Mouse (Mus musculus) midbrain, embryonic 15.5 days (tissue): ENCODE data around the gene Sf1. TPM values are rescaled to one million over a fixed set of nuclear protein-coding genes. Genes with fewer than 3 reads are reported as not detected.

ENCODE experiments used
- ATAC-seq: fragments of 200-750 bp; cut with Nextera tagmentation; replicated peaks from 2 replicates; pipeline ENCODE4 v1.8.0; 2017; ENCODE audit warnings: moderate TSS enrichment
- H3K27ac ChIP-seq: fragments of 300-500 bp; sonication (generic); 2 replicates; pipeline ENCODE4 v1.5.1; 2015; ENCODE audit warnings: mild to moderate bottlenecking, inconsistent platforms
- H3K27me3 ChIP-seq: fragments of 300-500 bp; sonication (generic); replicated peaks from 2 replicates; pipeline ENCODE4 v1.6.1; 2015; ENCODE audit warnings: inconsistent platforms
- H3K36me3 ChIP-seq: fragments of 300-500 bp; sonication (generic); replicated peaks from 2 replicates; pipeline ENCODE4 v1.6.1; 2015; ENCODE audit warnings: inconsistent platforms
- H3K4me1 ChIP-seq: fragments of 300-500 bp; sonication (generic); 2 replicates; pipeline ENCODE4 v1.6.1; 2015; ENCODE audit warnings: inconsistent platforms
- H3K4me2 ChIP-seq: fragments of 300-500 bp; sonication (generic); 2 replicates; pipeline ENCODE4 v1.6.1; 2015; ENCODE audit warnings: inconsistent platforms, mild to moderate bottlenecking, moderate library complexity
- H3K4me3 ChIP-seq: fragments of 300-500 bp; sonication (generic); 2 replicates; pipeline ENCODE4 v1.5.1; 2015; ENCODE audit warnings: mild to moderate bottlenecking, inconsistent platforms
- H3K9ac ChIP-seq: fragments of 300-500 bp; sonication (generic); 2 replicates; pipeline ENCODE4 v1.6.1; 2015; ENCODE audit warnings: mild to moderate bottlenecking, inconsistent platforms
- H3K9me3 ChIP-seq: fragments of 300-500 bp; sonication (generic); 2 replicates; pipeline ENCODE4 v1.6.1; 2016; ENCODE audit warnings: inconsistent platforms
- WGBS: fragments of 180-500 bp; shearing (Covaris S2); methylation state at CpG from one replicate; pipeline ENCODE4 v1.1.7; 2015; ENCODE audit warnings: mixed read lengths; 5-methylcytosine and 5-hydroxymethylcytosine counted together
- polyA plus RNA-seq: library from polyadenylated mRNA; unstranded; fragments of >200 nt; fragmentation: Nextera tagmentation; extraction: Ambion mirVana; gene quantifications from 2 replicates; pipeline ENCODE4 v1.2.1, GENCODE M21; 2015

The Sf1 gene
- polyA plus RNA-seq, 1 experiment from 2014 or later = 112 TPM

DNA sequence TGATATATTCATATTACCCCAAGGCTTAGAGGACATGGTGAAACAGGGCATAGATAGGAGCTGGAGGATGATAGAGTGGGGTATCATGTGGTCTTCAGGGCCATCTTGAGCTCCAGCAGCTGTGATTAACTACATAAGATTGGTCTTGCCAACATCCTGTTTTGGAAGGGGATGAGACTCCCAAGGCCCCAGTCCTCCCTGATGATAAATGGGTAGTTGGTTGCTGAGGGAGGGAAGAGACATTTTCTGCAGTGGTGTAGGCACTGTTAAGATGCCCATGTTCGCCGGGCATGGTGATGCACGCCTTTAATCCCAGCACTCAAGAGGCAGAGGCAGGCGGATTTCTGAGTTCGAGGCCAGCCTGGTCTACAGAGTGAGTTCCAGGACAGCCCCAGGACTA lies 17.7 kb downstream of the Sf1 start:
- no peaks in the 10 kb centered on the region for H3K9me3 ChIP-seq
- H3K36me3 ChIP-seq = peaks cover 13% of the 10 kb centered on the region
- no peak overlapping the region for H3K4me2 ChIP-seq
- ATAC-seq = no peak
- no peak overlapping the region for H3K9ac ChIP-seq
- H3K27ac ChIP-seq = no peak overlapping the region
- 95% methylated on average over 5 of the region's 5 CpGs for WGBS
- no peaks in the 10 kb centered on the region for H3K27me3 ChIP-seq
- H3K4me1 ChIP-seq = no peaks in the 10 kb centered on the region
- no peak overlapping the region for H3K4me3 ChIP-seq

DNA sequence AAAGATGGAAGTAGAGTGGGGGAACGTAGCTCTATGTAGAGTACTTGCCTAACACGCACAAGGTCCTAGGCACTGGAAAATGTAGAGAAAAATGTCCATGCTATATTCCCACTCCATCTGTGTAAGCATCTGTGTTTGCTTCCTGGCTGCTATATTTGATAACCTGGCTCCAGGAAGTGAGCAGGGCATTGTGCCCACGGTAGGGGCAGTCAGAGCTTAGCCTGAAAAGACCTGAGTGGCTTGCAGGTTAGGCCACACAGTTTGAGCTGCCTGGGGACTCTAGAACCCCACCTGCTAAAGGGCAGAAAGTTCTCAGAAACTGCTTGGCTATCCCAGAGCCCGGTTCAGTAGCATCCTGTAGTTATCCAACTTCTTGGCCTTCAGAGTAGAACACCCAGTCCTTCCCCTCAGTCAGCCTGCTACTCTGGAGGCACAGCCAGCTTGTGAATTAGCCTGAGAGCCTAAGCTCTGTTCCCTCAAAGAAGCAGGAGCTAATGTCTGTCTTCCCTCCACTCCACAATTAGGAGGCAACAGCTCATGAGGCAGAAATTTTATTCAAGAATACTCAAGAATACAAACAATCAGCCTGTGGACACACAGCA lies 18.9 kb downstream of the Sf1 start:
- Histone ChIP-seq H3K4me3 (no peak overlapping the region), H3K27ac (no peak overlapping the region), H3K4me2 (no peak overlapping the region), H3K4me1 (no peaks in the 10 kb centered on the region), H3K27me3 (no peaks in the 10 kb centered on the region), H3K9me3 (no peaks in the 10 kb centered on the region), H3K36me3 (peaks cover 2% of the 10 kb centered on the region; the same call in 1 of the 2 replicates), H3K9ac (no peak overlapping the region)
- no peak for ATAC-seq
- 80% methylated on average over 4 of the region's 4 CpGs for WGBS

DNA sequence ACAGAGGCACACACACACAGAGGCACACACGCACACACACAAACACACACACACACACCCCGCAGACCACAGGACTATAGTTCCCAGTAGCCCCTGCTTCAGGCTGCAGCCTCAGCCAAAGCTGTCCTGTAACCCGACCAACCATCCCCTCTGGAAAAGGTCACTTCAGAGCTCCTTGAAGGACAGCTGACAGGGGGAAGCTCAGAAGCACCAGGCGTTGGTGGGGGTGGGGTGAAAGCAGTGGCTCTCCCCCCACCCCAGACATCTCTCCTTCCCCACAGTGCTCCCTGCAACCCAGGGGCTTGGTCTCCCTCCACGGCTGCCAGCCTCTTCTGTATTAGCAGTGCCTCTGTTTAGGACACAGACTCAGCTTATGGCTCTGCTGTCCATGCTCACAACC lies 20.0 kb downstream of the Sf1 start:
- Histone ChIP-seq H3K27ac (no peak overlapping the region), H3K27me3 (no peaks in the 10 kb centered on the region), H3K4me3 (no peak overlapping the region), H3K4me2 (no peak overlapping the region), H3K36me3 (no peaks in the 10 kb centered on the region), H3K4me1 (no peaks in the 10 kb centered on the region), H3K9me3 (no peaks in the 10 kb centered on the region), H3K9ac (no peak overlapping the region; the same call in 1 of the 2 replicates)
- WGBS = 38% methylated on average over 5 of the region's 5 CpGs
- ATAC-seq = no peak

DNA sequence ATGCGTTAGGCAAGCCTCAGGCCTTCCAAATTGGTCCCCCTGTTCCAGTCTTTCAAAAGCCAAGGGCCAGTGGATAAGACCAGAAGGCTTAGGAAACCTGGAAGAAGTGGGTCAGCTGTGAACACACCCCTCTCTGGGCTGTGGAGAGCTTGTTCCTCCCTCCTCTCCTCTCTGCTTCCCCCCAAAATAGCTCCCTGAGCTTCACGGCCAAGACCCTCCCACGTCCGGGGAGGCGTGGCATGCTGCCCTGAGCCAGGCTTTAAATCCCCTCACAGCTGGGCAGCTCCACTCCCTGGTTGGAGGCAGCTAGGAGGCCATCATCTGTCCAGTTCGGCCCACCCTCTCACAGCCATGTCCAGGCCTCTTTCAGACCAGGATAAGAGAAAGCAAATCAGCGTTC lies 20.6 kb downstream of the Sf1 start, which contains the start of gene Pygm:
TSS of gene Pygm (plus strand) at position 272 of the 400 bp plus-strand sequence.
- 10% methylated on average over 7 of the region's 7 CpGs for WGBS
- Histone ChIP-seq H3K4me2 (no peak within 1 kb of the TSS), H3K27ac (no peak within 1 kb of the TSS), H3K9me3 (no peaks in the 10 kb centered on the region), H3K27me3 (no peaks in the 10 kb centered on the region), H3K4me1 (no peaks in the 10 kb centered on the region), H3K36me3 (no peaks in the 10 kb centered on the region), H3K9ac (no peak within 1 kb of the TSS; the same call in 1 of the 2 replicates), H3K4me3 (no peak within 1 kb of the TSS)
- no peak for ATAC-seq

DNA sequence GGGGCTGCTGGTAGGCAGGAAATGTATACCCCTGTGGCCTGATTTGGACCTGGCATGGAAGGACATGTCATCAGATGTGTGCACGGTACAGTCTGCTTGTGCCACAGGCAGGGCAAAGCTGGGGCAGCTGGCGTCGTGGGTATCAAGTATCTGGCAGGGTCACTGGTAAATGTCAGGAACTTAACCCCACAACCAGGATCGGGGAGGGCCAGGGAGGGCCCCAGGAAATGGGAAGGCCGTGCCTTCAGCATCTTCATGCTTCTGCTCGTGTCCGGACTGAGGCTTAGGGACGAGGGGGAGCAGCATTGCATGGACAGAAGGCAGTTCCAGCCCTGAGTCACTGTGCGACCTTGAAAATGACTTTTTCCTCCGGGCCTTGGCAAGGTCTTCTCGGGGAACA lies 21.5 kb downstream of the Sf1 start:
- WGBS = 83% methylated on average over 11 of the region's 11 CpGs

DNA sequence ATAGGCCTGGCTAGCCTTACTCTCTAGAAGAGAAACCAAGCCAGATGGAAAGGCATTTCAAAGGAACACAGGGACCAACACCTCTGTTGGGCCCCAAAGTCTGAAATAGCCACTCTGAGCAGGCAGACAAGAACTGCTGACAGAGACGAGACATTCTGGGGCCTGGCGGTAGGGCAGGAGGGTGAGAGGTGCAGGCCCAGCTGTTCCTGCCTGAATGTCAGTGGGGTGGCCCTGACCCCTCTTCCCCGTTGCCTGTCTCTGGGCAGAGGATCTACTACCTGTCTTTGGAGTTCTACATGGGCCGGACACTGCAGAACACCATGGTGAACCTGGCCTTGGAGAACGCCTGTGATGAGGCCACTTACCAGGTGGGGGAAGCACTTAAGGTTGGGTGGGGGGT lies 21.9 kb downstream of the Sf1 start:
- WGBS = 84% methylated on average over 5 of the region's 5 CpGs

More for the DNA sequence above, 21.5 kb downstream of the Sf1 start:
- Histone ChIP-seq H3K27ac (no peak overlapping the region), H3K36me3 (no peaks in the 10 kb centered on the region), H3K9me3 (no peaks in the 10 kb centered on the region), H3K4me3 (no peak overlapping the region), H3K27me3 (no peaks in the 10 kb centered on the region), H3K4me2 (no peak overlapping the region), H3K4me1 (peaks cover 6% of the 10 kb centered on the region), H3K9ac (no peak overlapping the region)
- ATAC-seq = no peak

DNA sequence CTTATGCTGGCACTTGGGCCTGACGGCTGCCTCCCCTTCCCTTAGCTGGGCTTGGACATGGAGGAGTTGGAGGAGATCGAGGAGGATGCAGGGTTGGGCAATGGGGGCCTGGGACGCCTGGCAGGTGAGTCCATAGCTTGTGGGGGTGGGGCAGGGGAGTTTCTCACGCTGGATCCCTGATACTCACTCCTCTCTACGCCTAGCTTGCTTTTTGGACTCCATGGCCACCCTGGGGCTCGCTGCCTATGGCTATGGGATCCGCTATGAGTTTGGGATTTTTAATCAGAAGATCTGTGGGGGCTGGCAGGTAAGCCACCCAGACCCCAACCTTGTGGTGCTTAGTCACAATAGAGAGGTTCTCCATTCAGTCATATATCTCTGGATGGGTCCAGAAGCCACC lies 22.3 kb downstream of the Sf1 start:
- 85% methylated on average over 7 of the region's 7 CpGs for WGBS
- H3K36me3 ChIP-seq = no peaks in the 10 kb centered on the region

More for the DNA sequence above, 21.9 kb downstream of the Sf1 start:
- Histone ChIP-seq H3K27ac (no peak overlapping the region), H3K9me3 (no peaks in the 10 kb centered on the region), H3K4me1 (peaks cover 6% of the 10 kb centered on the region), H3K4me3 (no peak overlapping the region), H3K27me3 (no peaks in the 10 kb centered on the region), H3K36me3 (no peaks in the 10 kb centered on the region), H3K4me2 (no peak overlapping the region), H3K9ac (no peak overlapping the region)
- no peak for ATAC-seq

DNA sequence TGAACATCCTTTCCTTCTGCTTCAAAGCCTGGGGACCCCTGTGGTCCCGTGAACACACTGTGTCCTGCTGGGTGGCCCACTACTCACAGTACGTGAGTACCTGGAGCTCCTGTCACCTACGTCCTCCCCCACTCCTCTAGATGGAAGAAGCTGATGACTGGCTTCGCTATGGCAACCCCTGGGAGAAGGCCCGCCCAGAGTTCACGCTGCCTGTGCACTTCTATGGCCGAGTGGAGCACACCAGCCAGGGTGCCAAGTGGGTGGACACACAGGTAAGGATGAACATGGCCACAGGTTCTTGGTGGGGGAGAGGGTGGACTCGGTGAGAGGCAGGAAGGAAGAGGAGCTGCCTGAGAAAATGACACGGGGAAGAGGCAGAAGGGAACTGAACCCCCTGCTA lies 22.7 kb downstream of the Sf1 start:
- Histone ChIP-seq H3K27ac (no peak overlapping the region), H3K4me2 (no peak overlapping the region), H3K36me3 (no peaks in the 10 kb centered on the region), H3K4me3 (no peak overlapping the region), H3K9me3 (no peaks in the 10 kb centered on the region), H3K9ac (no peak overlapping the region), H3K4me1 (peaks cover 6% of the 10 kb centered on the region), H3K27me3 (no peaks in the 10 kb centered on the region)
- no peak for ATAC-seq
- 65% methylated on average over 9 of the region's 9 CpGs for WGBS

More for the DNA sequence above, 22.3 kb downstream of the Sf1 start:
- Histone ChIP-seq H3K27ac (no peak overlapping the region), H3K9ac (no peak overlapping the region), H3K4me1 (peaks cover 6% of the 10 kb centered on the region), H3K4me2 (no peak overlapping the region), H3K4me3 (no peak overlapping the region), H3K9me3 (no peaks in the 10 kb centered on the region), H3K27me3 (no peaks in the 10 kb centered on the region)
- no peak for ATAC-seq

DNA sequence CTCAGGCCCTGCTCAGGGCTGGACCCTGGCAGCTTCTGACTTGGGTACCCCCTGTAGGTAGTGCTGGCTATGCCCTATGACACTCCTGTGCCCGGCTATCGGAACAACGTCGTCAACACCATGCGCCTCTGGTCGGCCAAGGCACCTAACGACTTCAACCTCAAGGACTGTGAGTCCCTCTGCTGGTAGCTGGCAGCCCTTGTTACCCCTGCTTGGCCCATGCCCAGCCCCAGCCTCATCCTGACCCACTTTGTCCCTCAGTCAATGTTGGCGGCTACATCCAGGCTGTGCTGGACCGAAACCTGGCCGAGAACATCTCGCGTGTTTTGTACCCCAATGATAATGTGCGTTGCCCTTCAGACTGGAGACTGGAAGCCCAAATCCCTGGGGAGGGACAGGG lies 24.5 kb downstream of the Sf1 start:
- H3K27ac ChIP-seq = no peak overlapping the region
- H3K4me3 ChIP-seq = no peak overlapping the region
- no peaks in the 10 kb centered on the region for H3K36me3 ChIP-seq
- no peak for ATAC-seq
- H3K9me3 ChIP-seq = no peaks in the 10 kb centered on the region
- no peaks in the 10 kb centered on the region for H3K27me3 ChIP-seq
- H3K4me1 ChIP-seq = peaks cover 6% of the 10 kb centered on the region
- WGBS = 90% methylated on average over 13 of the region's 13 CpGs
- H3K9ac ChIP-seq = no peak overlapping the region
- H3K4me2 ChIP-seq = no peak overlapping the region

DNA sequence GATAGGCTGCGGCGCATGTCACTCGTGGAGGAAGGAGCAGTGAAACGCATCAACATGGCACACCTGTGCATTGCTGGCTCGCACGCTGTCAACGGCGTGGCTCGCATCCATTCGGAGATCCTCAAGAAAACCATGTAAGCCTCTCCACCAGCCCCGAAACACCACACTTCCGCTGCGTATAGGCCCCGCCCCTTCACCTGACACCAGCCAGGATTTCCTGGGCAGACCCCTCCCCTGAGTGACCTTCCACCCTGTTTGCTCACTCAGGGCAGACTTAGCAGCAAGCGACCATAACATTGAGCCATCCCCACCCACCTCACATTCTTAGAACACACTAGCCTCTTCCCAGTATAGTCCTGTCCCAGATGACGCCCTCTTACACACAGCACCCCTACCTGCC lies 26.3 kb downstream of the Sf1 start:
- ATAC-seq = peak; percentile 65

DNA sequence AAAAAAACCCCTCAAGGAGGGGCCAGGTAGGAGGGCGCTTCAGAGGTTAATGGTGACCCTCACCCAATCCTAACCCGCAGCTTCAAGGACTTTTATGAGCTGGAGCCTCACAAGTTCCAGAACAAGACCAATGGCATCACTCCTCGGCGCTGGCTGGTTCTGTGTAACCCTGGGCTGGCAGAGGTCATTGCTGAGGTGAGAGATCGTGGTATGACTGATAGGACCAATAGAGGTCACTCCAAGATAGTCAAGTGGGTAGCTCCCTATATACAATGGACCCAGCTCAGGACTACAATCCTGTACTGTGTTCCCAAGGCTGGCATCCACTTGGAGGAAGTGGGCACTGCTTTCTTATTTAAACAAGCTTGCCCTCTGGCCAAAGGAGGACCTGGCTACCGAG lies 26.8 kb downstream of the Sf1 start:
- H3K36me3 ChIP-seq = no peaks in the 10 kb centered on the region
- no peak for ATAC-seq
- peak overlapping the region; percentile 57; the same call in 1 of the 2 replicates for H3K4me2 ChIP-seq
- H3K4me1 ChIP-seq = peaks cover 6% of the 10 kb centered on the region
- WGBS = 62% methylated on average over 6 of the region's 6 CpGs
- no peaks in the 10 kb centered on the region for H3K9me3 ChIP-seq
- no peak overlapping the region for H3K27ac ChIP-seq
- H3K9ac ChIP-seq = no peak overlapping the region
- H3K4me3 ChIP-seq = no peak overlapping the region
- H3K27me3 ChIP-seq = no peaks in the 10 kb centered on the region

More for the DNA sequence above, 26.3 kb downstream of the Sf1 start:
- no peaks in the 10 kb centered on the region for H3K36me3 ChIP-seq
- peak overlapping the region; percentile 57 for H3K4me2 ChIP-seq
- H3K9ac ChIP-seq = peak overlapping the region; percentile 29
- H3K4me1 ChIP-seq = peaks cover 6% of the 10 kb centered on the region
- H3K27me3 ChIP-seq = no peaks in the 10 kb centered on the region
- 12% methylated on average over 16 of the region's 16 CpGs for WGBS
- H3K9me3 ChIP-seq = no peaks in the 10 kb centered on the region
- H3K4me3 ChIP-seq = peak overlapping the region; percentile 34
- H3K27ac ChIP-seq = no peak overlapping the region

DNA sequence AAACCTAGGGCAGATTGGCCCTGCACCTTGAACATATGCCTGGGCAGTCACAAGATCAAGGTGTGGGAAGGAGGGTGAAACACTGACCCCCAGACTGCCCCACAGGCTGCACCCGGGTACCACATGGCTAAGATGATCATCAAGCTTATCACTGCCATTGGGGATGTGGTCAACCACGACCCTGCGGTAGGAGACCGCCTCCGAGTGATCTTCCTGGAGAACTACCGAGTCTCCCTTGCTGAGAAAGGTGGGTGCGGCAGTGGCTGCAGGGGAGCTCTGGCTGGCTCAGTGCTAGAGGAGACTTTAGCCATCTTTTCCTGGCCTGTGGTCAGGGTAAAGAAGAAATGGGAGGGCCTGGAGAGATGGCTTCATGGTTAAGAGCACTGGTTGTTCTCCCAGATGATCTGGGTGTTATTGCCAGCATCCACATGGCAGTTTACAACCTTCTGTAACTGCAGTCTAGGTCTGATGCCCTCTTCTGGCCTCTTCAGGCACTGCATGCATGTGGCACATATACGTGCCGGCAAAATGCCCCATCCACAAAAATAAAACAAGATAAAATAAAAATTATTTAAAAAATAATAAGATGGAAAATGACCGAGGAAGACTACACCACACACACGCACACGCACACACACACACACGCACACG lies 29.4 kb downstream of the Sf1 start:
- H3K4me2 ChIP-seq = no peak overlapping the region
- H3K4me1 ChIP-seq = peaks cover 6% of the 10 kb centered on the region
- no peak overlapping the region for H3K27ac ChIP-seq
- no peak overlapping the region for H3K9ac ChIP-seq
- H3K9me3 ChIP-seq = no peaks in the 10 kb centered on the region
- whole genome bisulfite sequencing = 95% methylated on average over 14 of the region's 14 CpGs
- H3K36me3 ChIP-seq = no peaks in the 10 kb centered on the region
- no peak overlapping the region for H3K4me3 ChIP-seq
- ATAC-seq = no peak
- no peaks in the 10 kb centered on the region for H3K27me3 ChIP-seq

DNA sequence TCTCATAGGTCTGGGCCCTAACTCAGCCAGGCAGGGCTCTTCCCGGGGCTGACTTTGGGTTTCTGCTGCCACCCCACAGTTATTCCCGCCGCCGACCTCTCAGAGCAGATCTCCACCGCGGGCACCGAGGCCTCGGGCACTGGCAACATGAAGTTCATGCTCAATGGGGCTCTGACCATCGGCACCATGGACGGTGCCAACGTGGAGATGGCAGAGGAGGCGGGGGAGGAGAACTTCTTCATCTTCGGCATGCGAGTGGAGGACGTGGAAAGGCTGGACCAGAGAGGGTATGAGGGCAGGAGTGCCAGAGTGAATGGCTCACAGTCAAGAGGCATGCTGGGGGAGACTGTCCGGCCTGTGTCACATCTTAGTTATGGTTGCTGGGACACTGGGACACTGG lies 30.1 kb downstream of the Sf1 start:
- Histone ChIP-seq H3K27me3 (no peaks in the 10 kb centered on the region), H3K4me3 (no peak overlapping the region), H3K9me3 (no peaks in the 10 kb centered on the region), H3K36me3 (no peaks in the 10 kb centered on the region), H3K27ac (no peak overlapping the region), H3K9ac (no peak overlapping the region), H3K4me1 (peaks cover 10% of the 10 kb centered on the region), H3K4me2 (no peak overlapping the region)
- WGBS = 93% methylated on average over 16 of the region's 16 CpGs
- ATAC-seq = no peak
